Mouse (Mus musculus): ENCODE measurements around the gene Paics. TPM values are rescaled to one million over a fixed set of nuclear protein-coding genes. Genes with fewer than 3 reads are reported as not detected.

Gene Paics
- 359 TPM for polyA plus RNA-seq (2014; fragmentation: Illumina TruSeq; extraction: RNeasy Lipid Tissue Mini Kit (QIAGEN cat#74804); ENCODE audit: low read depth, low replicate concordance)

DNA sequence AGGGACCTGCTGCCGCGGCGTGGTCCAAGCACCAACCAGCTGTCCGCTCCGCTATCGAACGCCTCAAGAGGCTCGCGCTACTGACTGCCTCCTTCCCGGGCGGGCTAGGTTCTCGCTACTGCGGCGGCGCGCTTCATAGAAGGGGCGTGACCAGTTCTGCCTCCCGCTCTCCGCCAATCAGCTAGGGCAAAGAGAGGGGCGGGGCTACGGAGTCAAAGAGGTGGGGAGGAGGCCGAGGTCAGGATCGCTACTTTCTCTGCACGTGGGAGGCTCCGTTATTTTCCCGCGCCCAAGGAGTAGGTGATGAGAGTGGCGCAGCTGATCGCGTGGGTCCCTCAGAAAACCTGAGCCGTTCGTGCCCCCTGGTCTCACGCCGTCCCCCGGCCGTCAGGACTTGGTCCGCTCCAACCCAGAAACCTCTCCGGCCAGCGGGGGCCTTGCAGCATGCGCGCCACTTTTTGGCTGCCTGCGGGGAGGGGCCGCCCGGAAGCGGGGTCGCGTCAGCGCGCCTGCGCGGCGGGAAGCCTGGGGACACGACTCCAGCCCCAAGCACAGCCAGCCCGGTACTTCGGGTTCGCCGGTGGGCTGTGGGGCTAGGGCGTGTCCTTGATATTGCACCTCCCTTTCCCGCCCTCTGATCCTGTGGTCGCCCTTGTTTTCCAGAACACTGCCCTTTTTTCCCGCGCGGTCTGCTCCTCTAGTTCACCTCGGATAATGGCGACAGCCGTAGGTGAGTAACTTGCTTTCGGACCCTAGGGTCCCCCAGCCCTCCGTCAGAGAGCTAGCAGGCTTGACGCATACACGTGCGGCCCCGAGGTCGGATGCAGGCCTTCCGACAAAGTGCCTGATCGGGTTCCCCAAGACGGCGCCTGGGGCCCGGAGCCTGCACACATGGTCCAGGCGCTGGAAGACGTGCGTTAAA is at the start of gene Paics, which contains the start of gene Ppat:
Gene Paics, plus strand, starts transcription at position 202 of the 922 bp plus-strand sequence.
Gene Ppat, minus strand, starts transcription at position 473 of the 922 bp plus-strand sequence.

DNA sequence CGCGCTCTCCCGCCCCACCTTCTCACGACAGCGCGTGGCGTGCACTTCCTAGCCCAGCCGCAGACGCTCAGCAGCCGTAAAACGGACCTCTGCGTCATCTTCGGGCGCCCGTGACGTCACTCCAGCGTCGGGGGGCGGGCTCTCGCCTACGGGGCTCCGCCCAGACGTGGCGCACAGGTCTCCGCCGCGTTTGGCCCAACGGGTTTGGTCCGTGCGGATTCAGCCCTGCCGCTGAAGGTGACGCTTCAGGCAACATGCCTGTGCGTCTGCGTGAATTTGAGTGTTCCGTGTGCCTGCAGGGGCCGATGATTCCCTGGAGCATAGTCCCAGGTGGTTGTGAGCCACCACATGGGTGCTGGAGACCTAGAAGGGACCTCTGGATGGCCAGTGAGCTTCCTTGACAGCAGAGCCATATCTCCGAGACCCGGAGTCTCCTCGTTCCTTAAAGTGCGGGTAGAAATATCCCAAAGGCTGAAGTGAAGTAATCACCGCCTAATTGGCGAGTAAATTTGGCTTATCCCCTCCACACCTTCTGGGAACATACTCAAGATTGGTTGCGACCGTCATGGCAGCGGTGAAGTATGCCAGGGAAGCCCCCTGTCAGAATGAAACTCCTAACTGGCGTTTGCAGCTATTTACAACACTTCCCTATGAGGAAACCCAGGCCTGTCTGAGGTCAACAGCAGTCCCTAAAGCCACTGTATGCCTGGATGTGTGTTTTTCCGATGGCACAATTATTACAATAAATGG is 45.5 kb upstream of the Paics start, which contains the start of gene Aasdh:
Gene Aasdh, minus strand, starts transcription at position 110 of the 750 bp plus-strand sequence.

DNA sequence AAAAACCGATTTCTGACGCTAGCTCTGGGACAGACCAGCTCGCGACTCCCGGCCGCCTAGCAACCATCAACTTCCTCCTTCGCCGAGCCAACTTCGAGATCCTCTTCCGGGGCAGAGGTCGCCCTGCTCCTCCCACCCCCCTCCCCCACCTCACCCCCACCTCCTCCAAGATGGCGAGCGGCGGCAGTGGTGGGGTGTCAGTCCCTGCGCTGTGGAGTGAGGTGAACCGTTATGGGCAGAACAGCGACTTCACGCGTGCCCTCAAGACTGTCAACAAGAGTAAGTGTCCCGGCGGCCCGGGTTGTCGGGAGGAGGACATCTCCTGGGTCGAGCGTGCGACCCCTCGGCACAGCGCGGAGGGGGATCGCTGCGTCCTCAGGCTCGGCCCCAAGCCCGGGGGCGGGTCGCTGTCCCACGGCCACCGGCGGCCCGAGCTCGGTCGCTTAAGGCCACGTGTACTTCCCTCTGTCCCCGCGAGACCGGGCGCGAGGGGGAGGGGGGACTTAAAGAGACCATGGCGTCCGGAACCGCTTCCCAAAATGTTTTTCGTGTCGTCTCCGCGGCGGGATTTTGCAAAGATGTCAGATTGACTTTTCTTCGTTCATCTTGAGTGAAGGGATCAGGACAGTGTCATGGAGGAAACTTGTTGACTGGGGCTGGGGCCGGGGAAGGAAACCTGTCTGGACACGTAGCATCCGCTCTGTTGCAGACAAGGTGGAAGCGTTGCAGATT is 23.6 kb downstream of the Paics start, which contains the start of gene Srp72:
Gene Srp72, plus strand, starts transcription at position 130 of the 732 bp plus-strand sequence.

DNA sequence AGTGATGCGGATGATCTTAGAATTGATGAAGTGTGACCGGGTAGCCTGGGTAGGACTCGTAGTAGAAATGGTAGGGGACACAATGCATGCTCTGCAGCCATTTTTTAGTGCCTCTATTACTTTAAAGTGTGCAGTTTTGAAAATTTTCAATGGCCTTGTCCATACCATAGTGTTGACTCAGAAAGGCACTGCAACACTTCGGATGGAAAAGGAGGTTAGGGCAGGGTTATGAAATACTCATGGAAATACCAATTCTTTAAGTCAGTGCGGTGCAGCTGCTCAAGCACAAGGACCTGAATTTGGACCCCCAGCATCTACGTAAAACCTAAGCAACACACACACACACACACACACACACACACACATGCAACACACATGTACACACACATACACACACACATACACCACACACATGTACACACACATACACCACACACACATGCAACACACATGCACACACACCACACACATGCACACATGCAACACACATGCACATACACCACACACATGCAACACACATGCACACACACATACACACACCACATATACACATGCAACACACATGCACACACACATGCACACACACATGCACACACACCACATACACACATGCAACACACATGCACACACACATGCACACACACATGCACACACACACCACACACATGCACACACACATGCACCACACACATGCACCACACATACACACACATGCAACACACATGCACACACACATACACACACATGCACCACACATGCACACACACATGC is 53.1 kb downstream of the Paics start, which contains the start of gene Arl9:
Gene Arl9, plus strand, starts transcription at position 5 of the 771 bp plus-strand sequence.

DNA sequence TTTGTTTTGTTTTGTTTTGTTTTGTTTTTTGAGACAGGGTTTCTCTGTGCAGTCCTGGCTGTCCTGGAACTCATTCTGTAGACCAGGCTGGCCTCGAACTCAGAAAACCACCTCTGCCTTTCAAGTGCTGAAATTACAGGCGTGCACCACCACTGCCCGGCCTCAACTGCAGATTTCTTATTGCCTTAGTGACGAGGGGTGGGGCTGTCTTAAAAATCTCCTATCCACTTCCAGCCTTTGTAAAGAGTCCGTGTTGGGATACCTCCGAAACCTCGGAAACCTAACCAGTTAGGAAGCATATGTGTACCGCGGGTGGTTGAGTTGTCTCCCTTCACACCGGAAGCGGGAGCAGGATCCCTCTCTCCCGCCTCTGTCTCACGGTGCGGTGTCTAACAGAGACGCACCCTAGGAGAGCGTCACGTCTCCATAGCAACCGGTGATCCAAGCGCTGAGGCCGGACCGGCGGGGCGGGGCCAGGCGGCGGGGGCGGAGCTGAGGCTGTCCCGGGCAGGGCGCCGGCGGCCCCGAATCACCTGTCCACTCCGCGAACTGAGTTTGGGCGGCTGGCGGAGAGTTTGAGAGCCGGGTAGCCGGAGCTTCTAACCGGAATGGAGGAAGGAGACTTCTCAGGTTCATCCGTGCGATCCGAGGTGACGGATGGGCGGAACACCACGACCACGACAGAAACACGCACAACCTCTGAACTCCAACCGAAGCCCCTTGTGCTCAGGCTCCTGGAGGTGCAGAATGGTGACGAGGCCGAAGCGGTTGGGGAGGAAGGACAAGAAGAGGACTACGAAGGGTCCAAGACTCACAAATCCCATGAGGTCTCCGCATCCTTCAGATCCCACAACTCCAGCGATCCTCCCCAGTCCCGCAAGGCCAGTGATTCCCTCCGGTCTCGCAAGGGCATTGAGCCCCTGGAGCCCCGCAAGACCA is 64.7 kb downstream of the Paics start, which contains the start of gene Thegl:
Gene Thegl, plus strand, starts transcription at position 480 of the 939 bp plus-strand sequence.

Other genes with a start within 250 kb of the Paics start
- gene Aasdh, start 45.8 kb upstream of the Paics start, polyA plus RNA-seq (2014; fragmentation: Illumina TruSeq; extraction: RNeasy Lipid Tissue Mini Kit (QIAGEN cat#74804); ENCODE audit: low read depth, low replicate concordance), result 23.0 TPM
- gene Ppat, start 271 bp downstream of the Paics start, polyA plus RNA-seq (2014; fragmentation: Illumina TruSeq; extraction: RNeasy Lipid Tissue Mini Kit (QIAGEN cat#74804); ENCODE audit: low read depth, low replicate concordance), result 17.6 TPM
- 138 TPM for gene Srp72, start 23.4 kb downstream of the Paics start, polyA plus RNA-seq (2014; fragmentation: Illumina TruSeq; extraction: RNeasy Lipid Tissue Mini Kit (QIAGEN cat#74804); ENCODE audit: low read depth, low replicate concordance)
- gene Arl9, start 52.7 kb downstream of the Paics start, polyA plus RNA-seq (2014; fragmentation: Illumina TruSeq; extraction: RNeasy Lipid Tissue Mini Kit (QIAGEN cat#74804); ENCODE audit: low read depth, low replicate concordance), result not detected
- not detected for gene Thegl, start 64.7 kb downstream of the Paics start, polyA plus RNA-seq (2014; fragmentation: Illumina TruSeq; extraction: RNeasy Lipid Tissue Mini Kit (QIAGEN cat#74804); ENCODE audit: low read depth, low replicate concordance)
- 37.7 TPM for gene Hopx, start 163.8 kb downstream of the Paics start, polyA plus RNA-seq (2014; fragmentation: Illumina TruSeq; extraction: RNeasy Lipid Tissue Mini Kit (QIAGEN cat#74804); ENCODE audit: low read depth, low replicate concordance)